Mouse (Mus musculus) macrophage (primary cell): ENCODE data around the gene Anpep. TPM values are rescaled to one million over a fixed set of nuclear protein-coding genes. Genes with fewer than 3 reads are reported as not detected.

Experiments used
- H3K27ac ChIP-seq: fragments of 350-480 bp; formaldehyde crosslinking; 2 replicates; pipeline ENCODE4 v1.9.0; 2021
- H3K36me3 ChIP-seq: fragments of 350-480 bp; formaldehyde crosslinking; 2 replicates; pipeline ENCODE4 v1.9.0; 2021; ENCODE audit errors: inconsistent target
- H3K4me3 ChIP-seq: fragments of 350-480 bp; formaldehyde crosslinking; 2 replicates; pipeline ENCODE4 v1.9.0; 2021; ENCODE audit errors: inconsistent target
- H3K79me2 ChIP-seq: fragments of 350-480 bp; formaldehyde crosslinking; 2 replicates; pipeline ENCODE4 v1.9.0; 2021; ENCODE audit errors: inconsistent target
- WGBS: methylation state at CpG from one replicate; pipeline ENCODE4 v1.1.7; 2026; ENCODE audit warnings: inconsistent platforms; ENCODE audit not compliant: missing documents; 5-methylcytosine and 5-hydroxymethylcytosine counted together
- polyA plus RNA-seq: library from polyadenylated mRNA; stranded (reverse); fragments of 250-400 nt; gene quantifications from 3 replicates; pipeline ENCODE4 v1.2.4, GENCODE M21; 2018; ENCODE audit warnings: inconsistent platforms

Gene Anpep
- polyA plus RNA-seq, 1 experiment from 2014 or later, result 2,077 TPM

GRCm38 (mm10) chr7:79780647-79781626 lies 79.9 kb downstream of the Anpep start:
- H3K4me3 ChIP-seq, result peak overlapping the region; percentile 16; the same call in 1 of the 2 replicates
- peak overlapping the region; percentile 62 for H3K27ac ChIP-seq
- no peaks in the 10 kb centered on the region for H3K36me3 ChIP-seq
- no peaks in the 10 kb centered on the region for H3K79me2 ChIP-seq
- WGBS, result 33% methylated on average over 16 of the region's 16 CpGs

Other genes starting within 250 kb of the Anpep start
- not detected in 3 replicates for gene Rhcg, start 243.4 kb downstream of the Anpep start, polyA plus RNA-seq
- gene Ticrr, start 200.9 kb downstream of the Anpep start, polyA plus RNA-seq, result 0.12 to 2.8 TPM (median 1.6 TPM) in 3 replicates
- 0.44 to 1.3 TPM (median 0.49 TPM) in 3 replicates for gene Kif7, start 145.3 kb downstream of the Anpep start, polyA plus RNA-seq
- gene Plin1, start 128.2 kb downstream of the Anpep start, polyA plus RNA-seq, result not detected in 3 replicates
- 5.4 to 5.6 TPM (median 5.5 TPM) in 3 replicates for gene Pex11a, start 117.9 kb downstream of the Anpep start, polyA plus RNA-seq
- 0.06 TPM in 1 of 3 replicates, not detected in the others for gene Wdr93, start 117.9 kb downstream of the Anpep start, polyA plus RNA-seq
- gene Mesp1, start 67.3 kb downstream of the Anpep start, polyA plus RNA-seq, result not detected in 3 replicates
- gene Mesp2, start 50.3 kb downstream of the Anpep start, polyA plus RNA-seq, result 0.12 TPM in 1 of 3 replicates, not detected in the others
- 9.2 to 13.3 TPM (median 12.1 TPM) in 3 replicates for gene Ap3s2, start 59.6 kb upstream of the Anpep start, polyA plus RNA-seq
- gene Arpin, start 74.3 kb upstream of the Anpep start, polyA plus RNA-seq, result 3.9 to 6.0 TPM (median 5.8 TPM) in 3 replicates
- 33.7 to 69.0 TPM (median 50.1 TPM) in 3 replicates for gene Zfp710, start 163.8 kb upstream of the Anpep start, polyA plus RNA-seq